Mouse (Mus musculus) inflammation-experienced regulatory T-cells, adult 6 months (primary cell): Measurements from ENCODE around the gene Atxn1. TPM values are rescaled to one million over a fixed set of nuclear protein-coding genes. Genes with fewer than 3 reads are reported as not detected.

Experiments
- ATAC-seq: one replicate; pipeline ENCODE4 v1.8.0; 2017
- polyA plus RNA-seq, 3 experiments: library from polyadenylated mRNA; unstranded; fragments of 100-300 nt; shearing (Covaris generic); gene quantifications; one replicate each; pipeline ENCODE4 v1.2.1; 2017

The Atxn1 gene
- polyA plus RNA-seq, 3 experiments from 2014 or later = 35.9 to 51.1 (median 39.1) TPM

DNA sequence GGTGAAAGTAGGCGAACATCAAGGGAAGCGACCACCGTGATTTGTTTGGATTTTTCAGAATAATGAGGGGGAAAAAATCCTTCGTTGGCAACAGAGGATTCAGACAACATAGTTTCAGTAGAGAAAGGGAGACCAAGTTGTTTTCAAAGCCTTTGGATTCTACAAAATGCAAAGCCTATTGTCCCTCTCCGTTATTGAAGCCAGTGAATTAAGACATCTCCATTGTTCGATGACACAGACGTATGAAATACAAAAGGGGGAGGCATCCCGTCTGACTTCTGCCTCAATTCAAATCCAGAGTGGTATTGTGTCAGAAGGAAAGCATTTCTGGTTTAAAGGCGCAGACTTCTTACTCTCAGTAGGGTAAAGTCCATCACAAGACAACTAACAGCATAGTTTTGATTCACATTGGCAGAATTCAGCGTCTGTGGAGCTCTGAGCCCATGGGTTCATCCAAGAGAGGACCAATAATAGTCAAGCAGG is 103.7 kb downstream of the Atxn1 start:
- no peak for ATAC-seq

DNA sequence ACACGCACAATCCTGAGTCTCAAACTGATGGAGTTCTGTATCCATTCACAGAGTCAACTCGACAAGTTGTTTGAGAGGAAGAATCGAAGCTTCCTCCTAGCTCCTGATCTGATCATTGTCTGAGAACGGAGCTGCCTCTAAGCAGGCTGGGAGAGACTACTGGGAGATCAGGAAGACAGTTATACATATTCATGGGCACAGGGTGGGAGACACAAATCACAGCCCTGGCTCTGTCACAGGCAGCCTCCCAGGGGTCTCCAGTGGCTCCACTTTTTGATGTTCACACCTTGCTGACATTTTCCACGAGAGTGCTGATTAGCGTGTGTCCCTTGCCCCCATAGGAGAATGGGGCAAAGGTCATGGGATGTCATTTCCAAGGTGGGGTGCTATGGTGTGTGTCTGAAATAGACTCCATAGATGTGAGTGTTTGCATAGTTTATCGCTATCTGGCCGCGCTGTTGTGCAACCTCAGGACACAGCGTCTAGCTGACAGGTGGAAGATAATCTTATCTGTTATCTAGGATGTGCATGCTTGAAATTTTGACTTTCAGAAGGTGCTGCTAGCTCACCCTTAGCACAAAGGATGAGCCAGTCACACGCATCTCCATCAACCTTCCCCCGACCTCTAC is 105.6 kb downstream of the Atxn1 start:
- no peak for ATAC-seq

GRCm38 (mm10) chr13:45857416-45857815 is 107.4 kb downstream of the Atxn1 start:
- no peak for ATAC-seq

- ATAC-seq = no peak
Measured at GRCm38 (mm10) chr13:45854531-45854930, 110.3 kb downstream of the Atxn1 start.

- no peak for ATAC-seq
Measured at GRCm38 (mm10) chr13:45853691-45854090, 111.1 kb downstream of the Atxn1 start.

DNA sequence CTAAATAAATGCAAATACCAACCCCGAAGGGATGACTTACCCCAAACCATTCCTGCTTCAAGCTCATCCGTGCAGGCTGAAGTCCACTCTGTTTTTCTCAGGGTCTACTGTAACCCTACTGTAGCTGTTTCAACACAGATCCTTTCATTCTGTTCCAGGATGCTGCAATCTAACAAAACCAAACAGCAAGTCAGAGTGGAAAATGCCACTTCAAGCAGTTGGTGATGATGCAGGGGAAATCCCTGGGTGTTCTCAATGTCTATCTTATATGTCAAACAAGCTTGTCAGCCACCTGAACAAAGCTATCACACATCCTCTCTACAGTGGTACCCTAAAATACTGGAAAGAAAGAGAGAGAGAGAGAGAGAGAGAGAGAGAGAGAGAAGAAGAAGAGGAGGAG is 112.5 kb downstream of the Atxn1 start:
- peak; percentile 79 for ATAC-seq

DNA sequence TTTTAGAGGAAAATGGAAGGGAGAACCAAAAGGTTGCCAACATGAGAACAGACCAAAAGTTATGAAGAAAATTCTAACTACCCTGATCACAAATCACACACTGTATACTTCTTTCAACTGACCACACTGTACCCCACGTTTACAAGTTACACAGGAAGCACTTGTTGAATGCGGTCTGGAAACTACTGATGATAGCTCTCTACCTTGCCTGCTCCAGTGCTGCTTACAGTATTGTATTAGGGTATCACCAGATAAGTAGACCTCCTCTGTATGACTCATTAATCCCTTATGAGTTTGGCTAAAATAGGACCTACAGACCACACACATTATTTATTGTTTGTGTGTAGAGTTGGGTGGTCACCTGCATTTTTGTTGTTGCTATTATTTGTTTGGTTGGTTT is 113.1 kb downstream of the Atxn1 start:
- ATAC-seq = no peak

DNA sequence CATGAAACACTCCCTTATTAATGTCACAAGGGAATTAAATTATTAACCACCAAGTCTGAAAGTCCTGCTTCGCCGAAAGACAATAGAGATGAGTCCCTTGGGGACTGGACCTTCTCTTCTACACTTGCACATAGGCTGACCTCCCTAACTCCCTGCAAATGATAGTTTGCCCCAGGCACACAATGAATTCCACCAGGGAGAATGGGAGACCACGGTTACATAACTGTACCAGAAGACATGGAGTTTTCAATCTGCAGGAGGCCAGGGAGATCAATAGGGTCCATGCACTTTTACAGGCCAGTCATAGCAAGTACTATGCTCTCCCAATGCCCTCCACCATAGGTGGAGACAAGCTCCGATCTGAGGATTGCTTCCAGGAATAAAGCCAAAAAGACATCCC is 113.7 kb downstream of the Atxn1 start:
- ATAC-seq = no peak

GRCm38 (mm10) chr13:45850181-45850974 is 114.4 kb downstream of the Atxn1 start:
- ATAC-seq = peak; percentile 79

- ATAC-seq = no peak
Measured at GRCm38 (mm10) chr13:45849145-45850023, 115.4 kb downstream of the Atxn1 start.

GRCm38 (mm10) chr13:45842511-45843055 is 122.2 kb downstream of the Atxn1 start:
- ATAC-seq = no peak

DNA sequence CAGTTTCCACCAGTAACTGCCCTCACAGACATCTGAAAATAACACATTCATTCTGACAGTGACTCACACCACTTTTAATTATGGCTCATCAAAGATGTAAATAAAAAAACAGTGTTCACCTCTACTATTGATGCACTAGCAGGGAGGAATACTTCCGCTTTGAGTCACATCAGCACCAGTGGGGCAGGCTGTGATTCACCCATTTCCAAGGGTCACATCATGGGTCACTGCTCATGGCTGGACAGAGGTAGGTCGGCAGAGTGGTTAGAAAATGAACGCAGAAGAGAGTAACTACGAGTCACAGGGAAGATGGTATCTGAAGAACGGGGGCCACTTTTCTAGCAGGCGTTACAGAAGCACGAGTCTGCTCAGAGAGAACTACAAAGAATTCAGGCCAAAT is 124.9 kb downstream of the Atxn1 start:
- no peak for ATAC-seq

- peak; percentile 80 for ATAC-seq
Measured at GRCm38 (mm10) chr13:45837609-45838220, 127.1 kb downstream of the Atxn1 start.

DNA sequence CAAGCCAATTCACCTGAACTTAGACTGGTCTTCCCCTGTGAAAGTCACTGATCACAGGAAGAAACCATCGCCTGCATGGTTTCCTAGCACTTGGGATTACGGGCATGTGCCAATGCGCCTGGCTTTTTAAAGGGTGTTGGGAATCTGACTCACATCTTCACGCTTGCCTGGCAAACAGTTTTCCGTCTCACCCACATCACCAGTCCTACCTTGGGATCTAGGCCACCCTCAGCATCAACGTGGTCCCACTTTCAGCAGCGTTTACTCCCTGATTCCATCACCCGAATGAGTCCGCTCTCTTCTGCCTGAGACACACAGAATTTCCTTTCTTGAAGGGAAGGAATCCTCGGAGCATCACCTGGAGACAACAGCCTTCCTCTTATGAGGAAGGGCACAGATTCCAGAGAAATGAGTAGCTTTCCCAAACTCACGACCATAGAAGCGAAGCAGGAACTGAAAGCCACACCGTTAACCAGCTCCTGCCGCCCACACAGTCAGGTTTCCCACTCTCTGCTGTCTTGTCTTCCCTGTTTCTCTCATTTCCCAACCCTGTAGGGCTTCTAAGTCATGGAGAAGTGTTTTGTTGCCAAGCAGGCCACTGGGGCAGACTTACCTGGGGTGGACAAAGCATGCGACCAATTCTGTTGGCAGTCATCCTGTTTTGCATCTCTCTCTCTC is 128.3 kb downstream of the Atxn1 start:
- ATAC-seq = no peak

DNA sequence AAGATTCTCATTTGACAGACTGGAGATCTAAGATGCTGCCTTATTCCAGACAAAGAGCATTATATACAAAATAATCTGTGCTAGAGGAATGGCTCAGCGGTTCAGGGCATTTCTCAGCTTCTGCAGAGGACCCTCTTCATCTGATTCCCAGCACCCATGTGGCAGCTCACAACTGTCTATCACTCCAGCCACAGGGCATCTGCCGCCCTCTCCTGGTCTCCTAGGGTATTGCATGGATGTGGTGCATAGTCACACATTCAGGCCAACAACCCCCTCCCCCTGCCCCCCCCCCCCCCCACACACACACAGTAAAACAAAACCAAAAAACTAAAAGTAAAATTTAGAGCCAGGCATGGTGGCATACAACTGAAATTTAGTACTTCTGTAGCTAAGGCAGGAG is 130.5 kb downstream of the Atxn1 start:
- ATAC-seq = no peak

DNA sequence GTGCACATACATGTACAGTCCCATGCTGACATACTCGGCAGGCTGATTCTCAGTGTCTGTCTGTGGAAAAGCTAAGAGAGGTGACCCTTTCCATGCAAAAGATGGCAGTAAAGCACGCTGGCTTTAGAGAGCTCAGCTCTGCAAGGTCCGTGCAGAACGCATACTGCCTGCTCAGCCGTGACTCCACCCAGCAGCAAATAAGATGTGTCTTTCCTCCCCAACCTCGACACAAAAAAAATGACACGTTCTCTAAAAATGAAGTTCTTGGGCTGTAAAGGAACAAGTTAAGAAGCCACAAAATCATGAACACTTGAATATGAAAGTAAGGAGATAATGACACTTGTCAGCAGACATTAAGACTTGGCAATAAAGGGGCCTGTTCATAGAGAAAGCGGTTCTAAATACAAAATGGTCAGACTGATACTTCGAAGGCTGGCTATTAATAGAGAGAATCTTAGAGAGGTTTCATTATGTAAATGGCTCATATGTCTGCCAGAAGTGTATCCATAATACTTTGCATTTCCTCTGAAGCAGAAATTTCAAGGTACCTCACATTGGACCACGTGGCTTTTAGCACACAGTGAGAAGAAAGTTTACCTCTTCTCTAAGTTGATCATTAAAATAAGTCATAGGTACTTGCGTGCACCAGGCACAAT is 132.0 kb downstream of the Atxn1 start:
- no peak for ATAC-seq

GRCm38 (mm10) chr13:45829341-45829936 is 135.4 kb downstream of the Atxn1 start:
- ATAC-seq = no peak

DNA sequence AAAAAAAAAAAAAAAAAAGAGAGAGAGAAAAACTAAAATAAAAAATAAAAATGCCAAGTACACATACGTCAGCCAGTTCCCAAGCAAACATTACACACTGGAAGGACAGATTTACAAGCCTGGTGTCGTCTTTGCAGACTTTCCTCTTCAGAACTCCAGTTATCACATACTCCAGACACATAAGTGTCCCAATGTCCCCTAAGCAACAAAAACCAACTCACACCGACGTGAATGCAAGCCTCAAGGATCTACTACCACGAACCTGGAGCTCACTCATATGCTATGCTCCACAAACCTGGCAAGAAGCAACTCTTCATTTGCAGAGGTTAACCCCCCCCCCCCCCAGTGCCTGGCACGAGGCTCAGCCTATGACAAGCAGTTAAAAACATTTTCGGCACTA is 136.8 kb downstream of the Atxn1 start:
- ATAC-seq = no peak

DNA sequence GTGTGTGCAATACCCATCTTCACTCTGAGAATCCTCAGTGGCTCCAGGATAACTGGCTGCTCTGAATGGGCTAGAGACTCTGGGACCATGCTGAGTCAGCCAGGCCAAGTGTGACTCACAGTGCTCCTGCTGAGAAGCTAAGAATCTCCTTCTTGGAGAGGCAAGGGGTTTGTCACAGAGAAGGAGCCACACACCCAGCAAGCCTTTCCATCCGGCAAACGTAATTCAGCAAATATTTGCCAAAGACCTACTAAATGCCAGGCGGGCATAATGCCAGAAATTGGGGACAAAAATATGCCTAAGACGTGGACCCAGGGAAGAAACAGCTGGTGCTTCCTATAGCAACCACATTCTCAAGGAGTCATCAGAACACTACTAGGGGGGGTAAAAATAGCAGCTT is 137.2 kb downstream of the Atxn1 start:
- ATAC-seq = no peak

GRCm38 (mm10) chr13:45827046-45827596 is 137.7 kb downstream of the Atxn1 start:
- ATAC-seq = no peak

DNA sequence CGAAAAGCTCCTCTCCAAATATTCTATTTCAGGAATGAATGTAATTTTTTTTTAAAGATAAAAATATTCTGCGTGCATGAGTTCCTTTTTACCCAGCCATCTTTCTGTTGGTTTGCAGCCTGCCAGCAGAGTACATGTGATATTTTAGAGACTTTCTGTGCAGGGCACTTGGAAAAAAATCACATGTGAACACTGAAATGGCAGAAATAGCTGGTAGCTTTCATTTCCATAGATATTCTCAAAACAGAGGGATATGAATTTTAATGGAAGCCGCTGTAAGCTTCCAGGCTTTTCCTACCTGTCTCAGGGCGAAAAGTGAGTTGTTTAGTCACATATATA is 142.3 kb downstream of the Atxn1 start:
- no peak for ATAC-seq
